Mouse (Mus musculus): ENCODE results near the gene Tas1r3.

The Tas1r3 gene

DNA sequence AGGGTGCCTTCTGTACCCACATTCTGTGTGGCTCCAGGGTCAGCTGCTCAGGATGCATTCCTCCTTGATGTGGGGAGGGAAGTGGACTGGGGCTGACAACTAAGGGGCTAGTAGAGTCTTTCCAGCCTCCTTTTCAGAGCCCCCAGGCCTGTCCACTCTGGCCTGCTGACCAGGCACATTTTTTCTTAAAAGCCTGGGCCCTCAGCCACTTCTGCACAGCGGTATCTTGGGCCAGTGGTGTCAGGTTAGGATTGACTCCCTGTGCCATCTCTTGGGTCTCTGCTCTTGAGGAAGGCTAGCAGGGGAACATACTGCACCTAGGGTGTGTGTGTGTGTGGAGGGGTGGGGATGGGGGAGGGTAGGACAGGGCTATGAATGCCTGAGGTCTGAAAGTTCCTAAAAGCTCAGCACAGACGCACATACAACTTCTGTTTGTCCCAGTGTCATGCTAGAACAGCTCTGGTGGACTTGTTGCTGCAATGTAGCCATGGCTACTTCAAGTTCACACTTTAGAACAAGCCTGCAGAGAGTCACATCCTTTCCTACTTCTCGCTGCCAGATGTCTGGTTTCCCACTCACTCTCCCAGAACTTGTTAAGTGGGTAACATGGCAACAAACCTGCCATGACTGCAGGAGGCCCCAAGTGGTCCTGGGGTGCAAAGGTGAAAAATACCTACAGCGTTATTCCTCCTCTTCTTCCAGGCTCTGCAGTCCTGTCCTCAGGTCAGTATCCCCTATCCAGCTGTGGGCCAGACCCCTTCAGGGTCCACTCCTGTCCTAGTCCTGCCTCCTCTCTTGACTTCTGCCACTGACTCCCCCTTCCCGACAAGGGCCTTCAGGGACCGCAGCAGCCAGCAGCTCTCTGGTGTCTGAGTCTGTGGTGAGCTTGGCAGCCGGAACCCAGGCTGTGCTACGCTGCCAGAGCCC lies 22.8 kb downstream of the Tas1r3 start:
- no peak for DNase-seq

DNA sequence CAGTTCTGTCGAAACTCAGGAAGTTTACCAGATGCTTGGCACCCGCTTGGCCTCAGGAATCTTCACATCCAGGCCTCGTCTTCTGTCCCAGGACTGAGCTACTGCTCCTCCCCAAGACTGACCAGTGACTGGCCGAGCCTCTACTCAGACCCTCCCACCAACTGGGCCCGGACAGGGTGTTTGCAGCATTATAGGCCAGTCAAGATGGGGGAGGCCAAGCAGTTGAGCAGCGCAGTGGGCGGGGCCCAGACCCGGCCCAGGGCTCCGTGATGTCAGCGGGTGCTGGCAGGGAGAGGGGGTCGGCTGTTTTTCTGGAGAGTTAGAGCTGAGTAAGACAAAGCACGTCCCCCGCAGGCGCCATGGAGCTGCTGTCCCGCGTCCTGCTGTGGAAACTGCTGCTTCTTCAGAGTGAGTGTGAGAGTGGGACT lies 23.7 kb downstream of the Tas1r3 start, which contains the start of gene Mxra8:
Gene Mxra8 (plus strand): TSS at position 198 of the 428 bp plus-strand sequence.
- DNase-seq, result peak in 1 of 2 experiments; percentile 21

DNA sequence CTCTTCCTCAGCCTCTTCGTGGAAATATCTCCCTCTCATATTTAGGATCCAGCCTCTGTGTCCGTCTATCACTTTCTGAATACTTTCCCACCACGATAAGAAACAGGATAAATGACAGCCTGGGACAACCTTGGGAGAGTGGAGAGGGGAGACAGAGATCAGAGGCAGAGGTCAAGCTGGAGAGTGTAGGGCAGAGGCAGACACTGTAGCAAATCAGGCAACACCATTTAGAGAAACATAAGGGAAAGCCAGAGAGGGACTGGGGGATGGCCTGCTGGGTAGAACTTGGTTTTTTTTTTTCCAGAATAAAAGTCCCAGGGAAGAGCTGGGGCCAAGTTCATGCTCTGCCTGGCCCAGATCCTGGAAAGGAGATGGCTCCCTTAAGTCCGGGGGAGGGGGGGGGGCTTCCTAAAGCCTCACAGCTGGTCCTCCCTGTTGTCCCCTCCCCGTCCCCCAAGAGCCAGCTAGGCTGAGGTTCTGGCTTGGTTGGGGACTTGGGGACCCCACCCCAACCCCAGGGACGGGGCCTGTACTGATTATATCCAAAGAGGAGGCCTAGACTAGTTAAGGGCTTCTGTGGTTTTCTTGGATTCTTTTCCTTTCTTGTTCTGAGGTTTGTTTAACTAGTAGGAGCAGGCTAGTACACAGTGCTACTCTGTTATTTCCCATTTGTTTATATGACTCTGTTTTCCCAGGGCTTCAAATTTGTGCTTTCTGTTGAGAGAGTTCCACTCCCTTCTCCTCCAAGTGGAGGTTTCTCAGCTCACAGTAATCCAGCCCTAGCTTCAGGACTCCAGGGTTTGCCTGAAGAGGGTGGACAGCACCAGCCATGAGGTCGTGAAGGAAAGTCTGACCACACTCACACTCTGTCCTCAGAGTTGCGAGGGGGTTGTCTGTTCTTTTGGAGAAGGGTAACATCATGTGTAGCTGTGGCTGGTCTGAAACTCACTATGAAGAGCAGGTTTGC lies 24.7 kb downstream of the Tas1r3 start:
- DNase-seq, result no peak

DNA sequence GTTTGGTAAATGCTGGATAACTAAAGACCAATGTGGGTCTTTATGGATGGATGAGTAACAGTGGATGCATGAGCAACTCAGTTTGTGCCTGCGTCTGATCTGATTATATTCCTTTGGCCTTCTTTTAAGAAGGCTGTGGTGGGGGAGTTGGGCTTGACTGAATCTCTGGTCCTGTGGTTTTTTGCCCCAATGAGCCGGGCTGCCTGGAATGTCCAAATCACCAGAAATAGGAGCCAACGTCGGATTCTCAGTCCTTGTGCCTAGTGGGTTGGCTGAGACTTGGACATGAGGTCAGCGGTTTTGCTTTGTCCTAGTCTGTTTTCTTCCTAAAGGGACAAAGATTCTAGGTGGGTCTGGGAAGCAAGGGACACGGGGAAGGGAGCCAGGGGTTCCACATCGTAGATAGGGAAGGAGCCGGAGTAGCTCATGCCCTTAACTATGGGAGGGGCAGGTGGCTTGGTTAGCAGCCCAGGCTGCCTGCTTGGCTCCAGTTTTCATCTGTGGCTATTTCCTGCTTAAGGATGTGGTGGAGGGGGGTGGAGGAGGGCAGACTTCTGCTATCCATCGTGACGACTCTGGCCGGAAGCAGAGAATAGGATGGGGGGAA lies 25.7 kb downstream of the Tas1r3 start:
- DNase-seq, result no peak

DNA sequence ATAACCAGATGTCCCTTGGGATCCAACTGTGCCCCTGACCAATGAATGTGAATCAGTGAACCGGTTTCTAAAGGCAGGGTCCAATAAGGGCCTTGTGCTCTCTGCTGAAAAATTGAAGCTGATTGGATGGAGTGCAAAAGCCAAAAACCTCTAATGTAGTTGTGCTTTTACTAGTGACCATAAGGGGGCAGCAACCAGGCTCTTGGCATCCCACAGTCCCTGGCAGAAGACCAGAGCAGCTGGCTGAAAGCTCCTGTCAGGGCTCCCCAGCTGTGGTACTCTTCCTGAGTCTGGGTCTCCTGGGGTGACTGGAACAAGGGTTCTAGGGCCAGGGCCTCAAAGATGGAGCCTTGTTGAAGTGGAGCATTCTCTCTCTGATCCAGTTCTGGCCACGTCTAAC lies 29.3 kb downstream of the Tas1r3 start:
- DNase-seq, result peak; percentile 57 to 66

DNA sequence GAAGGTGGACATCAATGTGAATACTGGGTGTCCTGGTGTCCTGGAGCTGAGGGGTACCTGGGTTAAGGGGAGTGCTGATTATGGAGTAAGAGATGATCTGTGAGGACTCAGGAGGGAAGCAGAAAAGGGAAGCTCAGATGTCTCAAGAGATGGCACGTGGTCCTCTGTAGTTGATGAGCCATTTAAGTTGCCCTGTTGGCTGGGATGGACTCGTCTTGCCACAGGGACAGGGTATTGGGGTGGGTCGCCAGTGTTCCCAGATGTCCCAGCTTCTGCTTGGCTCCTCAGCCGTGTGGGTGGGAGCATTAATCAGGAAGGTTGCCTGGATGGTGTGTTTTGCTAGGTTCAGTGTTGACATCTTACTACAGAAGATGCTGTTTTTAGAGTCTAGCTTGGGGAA lies 29.9 kb downstream of the Tas1r3 start:
- DNase-seq, result no peak

DNA sequence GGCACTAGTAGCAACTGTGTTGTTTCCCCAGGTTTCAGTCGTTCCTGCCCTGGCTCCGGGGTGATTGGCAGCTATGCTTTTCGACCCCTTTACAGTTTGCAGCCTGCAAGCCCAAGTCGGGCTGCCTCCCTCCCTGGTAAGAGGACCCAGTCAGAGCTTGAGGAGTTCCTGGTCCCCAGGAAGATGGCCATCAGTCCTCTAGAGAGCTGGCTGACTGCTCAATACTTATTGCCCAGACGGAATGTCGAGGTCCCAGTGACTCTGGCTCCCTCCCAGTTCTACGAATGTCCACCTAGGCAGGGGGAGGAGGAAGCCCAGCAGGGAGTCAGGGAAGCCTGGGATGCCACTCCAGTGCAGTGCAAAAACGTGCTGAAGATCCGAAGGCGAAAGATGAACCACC lies 30.8 kb downstream of the Tas1r3 start:
- no peak for DNase-seq

DNA sequence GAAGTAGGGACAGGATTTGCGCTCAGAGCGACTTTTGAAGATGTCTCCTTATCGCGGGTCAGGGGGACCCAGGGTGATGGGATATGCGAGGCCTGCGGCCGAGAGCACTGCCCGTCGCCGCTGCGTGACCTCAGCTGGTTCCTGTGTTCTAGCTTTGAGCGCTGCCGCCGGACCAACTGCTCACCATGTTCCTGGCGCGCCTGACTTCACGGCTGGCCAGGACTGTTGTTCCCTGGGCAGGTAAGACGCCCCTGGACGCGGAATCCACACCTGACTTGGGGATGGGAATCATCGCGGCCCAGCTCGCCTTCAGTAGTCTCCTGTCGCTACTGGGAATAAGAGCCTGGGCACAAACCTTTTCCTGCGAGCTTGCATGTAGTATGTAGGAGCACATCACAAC lies 31.3 kb downstream of the Tas1r3 start:
- peak in 1 of 2 experiments; percentile 36 for DNase-seq

DNA sequence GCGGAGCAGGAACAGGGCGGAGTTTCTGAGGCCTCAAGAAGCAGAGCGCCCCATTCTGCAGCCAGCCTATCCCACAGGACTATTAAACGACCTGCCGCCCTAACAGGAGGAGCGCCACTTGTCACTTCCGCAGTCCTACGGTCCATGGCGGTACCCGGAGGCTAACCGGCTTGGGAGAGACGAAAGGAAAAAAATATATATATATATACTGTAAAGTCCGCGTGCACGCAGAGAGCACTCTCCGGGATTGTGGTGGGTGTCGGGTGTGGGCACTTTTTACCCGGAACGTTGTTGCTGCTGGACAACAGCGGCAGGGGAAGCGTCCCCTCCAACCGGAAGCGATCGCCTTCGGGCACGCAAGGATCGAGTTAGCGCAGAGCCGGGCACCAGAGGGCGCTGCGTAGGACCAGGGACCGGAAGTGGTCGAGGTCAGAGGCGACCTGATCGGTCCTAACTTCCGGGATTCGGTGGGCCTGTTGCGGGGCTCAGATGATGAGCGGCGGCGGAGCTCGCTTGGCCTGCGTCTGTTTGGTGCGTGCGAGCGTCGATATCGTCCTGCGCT lies 31.9 kb downstream of the Tas1r3 start, which contains the start of gene Aurkaip1:
Gene Aurkaip1 (plus strand): TSS at position 68 of the 562 bp plus-strand sequence.
- peak; percentile 96 for DNase-seq

DNA sequence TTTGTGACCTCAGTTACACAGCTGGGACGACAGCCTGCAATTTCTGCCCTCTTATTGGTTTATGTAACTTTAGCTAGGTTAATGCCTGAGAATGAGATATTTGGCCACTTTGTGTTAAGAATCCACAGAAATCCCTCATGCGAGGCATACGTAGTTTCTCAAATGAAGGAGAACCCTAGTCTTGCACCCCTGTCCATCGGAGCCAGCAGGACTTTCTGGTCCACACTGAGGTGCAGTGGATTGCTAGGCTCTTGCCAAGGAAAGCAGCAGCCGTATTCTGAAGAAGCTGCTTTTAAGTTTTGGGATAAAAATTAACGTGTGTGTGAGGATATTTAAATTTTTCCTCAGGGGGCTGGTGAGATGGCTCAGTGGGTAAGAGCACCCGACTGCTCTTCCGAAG lies 32.6 kb downstream of the Tas1r3 start:
- DNase-seq, result no peak

DNA sequence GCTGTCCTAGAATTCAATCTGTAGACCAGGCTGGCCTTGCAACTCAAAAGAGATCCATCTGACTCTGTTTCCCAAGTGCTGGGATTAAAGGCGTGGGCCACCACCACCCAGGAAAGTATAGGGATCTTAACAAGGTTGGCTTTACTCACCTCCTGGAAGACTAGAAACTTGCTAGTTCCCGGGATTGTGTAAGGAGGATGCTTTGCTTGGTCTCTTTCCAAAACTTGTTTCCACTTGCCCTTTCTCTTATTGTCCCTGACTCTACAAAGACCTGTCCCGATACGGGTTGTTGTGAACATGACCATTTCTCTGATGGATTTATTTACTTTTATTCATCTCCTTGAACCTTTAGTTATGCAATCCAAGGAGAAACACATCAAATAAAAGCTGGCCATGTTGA lies 33.3 kb downstream of the Tas1r3 start:
- DNase-seq, result no peak

DNA sequence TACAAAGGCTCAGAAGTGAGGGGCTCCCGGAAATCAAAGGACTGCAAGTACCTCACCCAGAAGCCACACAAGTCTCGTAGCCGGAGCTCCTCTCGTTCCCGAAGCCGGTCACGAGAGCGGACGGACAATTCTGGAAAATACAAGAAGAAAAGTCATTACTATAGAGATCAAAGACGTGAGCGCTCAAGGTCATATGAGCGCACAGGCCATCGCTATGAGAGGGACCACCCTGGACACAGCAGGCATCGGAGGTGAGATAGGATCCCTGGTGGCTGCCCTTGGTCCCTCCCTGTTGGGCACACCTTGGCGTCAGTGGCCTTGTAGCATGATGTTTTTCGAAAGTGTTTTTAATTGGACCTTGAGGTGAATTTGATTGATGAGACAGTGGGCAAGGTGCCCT lies 39.7 kb downstream of the Tas1r3 start:
- DNase-seq, result no peak

DNA sequence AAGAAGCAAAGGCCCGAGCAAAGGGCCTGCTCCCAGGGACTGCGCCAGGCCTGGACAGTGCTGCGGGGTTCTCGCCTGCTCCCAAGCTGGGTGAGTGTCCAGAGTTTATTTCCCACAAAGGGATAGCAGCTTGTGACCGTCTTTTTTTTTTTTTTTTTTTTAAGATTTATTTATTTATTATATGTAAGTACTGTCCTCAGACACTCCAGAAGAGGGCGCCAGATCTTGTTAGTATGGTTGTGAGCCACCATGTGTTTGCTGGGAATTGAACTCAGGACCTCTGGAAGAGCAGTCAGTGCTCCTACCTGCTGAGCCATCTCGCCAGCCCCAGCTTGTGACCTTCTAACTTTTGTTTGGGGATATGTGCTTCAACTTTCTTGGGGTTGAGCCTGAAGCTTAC lies 42.1 kb downstream of the Tas1r3 start:
- DNase-seq, result no peak

DNA sequence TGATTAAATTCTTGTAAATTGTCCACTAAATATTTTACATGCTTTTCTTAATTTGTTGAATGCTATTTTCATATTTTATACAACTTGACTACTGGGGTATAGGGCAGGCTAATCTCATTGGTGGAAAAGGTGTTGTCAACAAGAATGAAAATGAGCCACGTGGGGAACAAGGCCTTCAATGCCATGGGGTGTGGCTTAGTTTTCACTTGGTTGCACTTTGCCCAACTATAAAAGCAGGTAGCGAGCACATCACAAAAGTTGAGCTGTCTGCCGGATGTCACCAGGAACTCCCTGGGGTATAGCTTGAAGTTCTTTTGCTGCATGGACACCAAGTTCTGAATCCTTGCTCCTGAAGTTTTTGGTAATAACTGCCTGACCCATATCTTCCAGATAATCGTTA lies 45.6 kb downstream of the Tas1r3 start:
- DNase-seq, result no peak

DNA sequence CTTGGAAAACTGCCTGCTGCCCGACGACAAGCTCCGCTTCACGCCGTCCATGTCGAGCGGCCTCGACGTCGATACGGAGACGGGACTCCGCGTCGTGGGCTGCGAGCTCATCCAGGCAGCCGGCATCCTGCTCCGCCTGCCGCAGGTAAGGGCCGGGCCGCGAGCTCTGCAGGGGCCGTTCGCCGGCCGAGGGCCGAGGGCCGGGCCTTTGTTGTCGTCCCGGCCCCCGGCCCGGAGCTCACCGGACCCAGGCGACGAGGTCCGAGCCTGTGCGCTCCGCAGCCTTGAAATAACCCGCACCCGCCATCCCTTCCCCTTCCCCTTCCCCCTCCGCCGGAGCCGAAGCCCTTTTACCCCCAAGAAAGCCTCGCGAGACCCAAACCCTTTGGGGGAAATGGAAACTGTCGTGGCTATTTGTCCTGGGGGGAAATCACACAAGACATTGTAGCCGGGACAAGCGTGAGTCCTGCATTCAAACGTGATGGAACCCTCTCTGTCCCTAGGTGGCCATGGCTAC lies 50.4 kb downstream of the Tas1r3 start:
- DNase-seq, result no peak

DNA sequence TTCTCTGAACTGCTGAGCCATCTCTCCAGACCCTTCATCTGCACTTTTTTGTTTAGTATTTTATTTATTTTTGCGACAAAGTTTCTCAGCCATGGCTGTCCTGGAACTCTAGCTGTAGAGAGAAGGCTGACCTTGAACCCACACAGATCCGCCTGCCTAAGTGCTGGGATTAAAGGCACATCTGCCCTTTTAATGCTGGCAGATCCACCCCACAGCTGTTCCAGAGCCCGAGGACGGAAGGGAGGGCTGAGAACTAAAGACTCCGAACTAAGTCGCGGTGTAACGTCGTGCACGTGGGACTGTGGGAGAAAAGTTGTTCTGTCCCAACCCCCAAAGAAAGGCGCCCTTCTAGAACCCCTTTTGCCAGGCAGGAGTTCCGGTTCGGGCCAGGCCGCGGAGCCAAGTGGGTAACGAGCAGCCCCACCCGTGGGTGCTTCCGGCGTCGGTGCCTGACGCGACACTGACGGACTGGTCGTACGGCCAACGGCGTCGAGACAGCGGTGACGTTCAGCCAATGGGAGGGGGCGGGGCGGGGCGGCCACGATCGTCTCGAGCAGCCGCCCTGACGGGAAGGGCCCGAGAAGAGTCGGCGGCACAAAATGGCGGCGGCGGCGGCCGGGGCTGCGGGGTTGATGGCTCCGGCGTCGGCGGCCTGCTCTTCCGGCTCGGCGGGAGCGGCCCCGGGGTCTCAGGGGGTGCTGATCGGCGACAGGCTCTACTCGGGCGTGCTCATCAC lies 51.1 kb downstream of the Tas1r3 start, which contains the start of gene Ccnl2:
Gene Ccnl2 (plus strand): TSS at position 561 of the 736 bp plus-strand sequence.
- DNase-seq, result peak; percentile 91 to 93

Data from cerebellum, adult 18-20 months (tissue).